Mouse (Mus musculus) C3H10T1/2 (cell line): ENCODE results near the gene Tcf20. TPM values are rescaled to one million over a fixed set of nuclear protein-coding genes. Genes with fewer than 3 reads are reported as not detected.

Experiments used
- polyA plus RNA-seq, 2 experiments: library from polyadenylated mRNA; unstranded; fragments of >200 nt; fragmentation: generic; extraction: Trizol; gene quantifications; one replicate each; pipeline ENCODE4 v1.2.1; 2012; ENCODE audit warnings: missing spikeins in 2 of 2

Gene Tcf20
- polyA plus RNA-seq = 1 to 10 TPM; 1.5 to 9.7 TPM

DNA sequence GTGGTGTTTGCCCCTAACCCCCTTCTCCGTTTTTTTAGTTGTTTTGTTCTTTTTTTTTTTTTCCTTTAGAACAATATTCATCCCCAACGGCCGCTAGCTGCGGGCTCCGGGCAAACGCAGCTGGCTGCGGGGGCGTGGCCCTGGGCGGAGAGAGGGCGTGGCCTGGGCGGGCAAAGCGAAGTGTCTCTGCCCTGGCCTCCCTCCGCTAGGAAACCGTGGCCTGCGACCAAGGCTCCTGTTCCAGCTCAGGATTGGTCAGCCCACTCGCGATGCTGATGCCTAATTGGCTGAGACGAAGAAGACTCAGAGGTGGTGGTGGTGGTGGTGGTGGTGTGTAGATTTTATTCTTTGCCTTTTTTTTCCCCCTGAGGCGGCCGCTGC, at the start of gene Tcf20:
Gene Tcf20, minus strand, starts transcription at position 141 of the 381 bp plus-strand sequence.

DNA sequence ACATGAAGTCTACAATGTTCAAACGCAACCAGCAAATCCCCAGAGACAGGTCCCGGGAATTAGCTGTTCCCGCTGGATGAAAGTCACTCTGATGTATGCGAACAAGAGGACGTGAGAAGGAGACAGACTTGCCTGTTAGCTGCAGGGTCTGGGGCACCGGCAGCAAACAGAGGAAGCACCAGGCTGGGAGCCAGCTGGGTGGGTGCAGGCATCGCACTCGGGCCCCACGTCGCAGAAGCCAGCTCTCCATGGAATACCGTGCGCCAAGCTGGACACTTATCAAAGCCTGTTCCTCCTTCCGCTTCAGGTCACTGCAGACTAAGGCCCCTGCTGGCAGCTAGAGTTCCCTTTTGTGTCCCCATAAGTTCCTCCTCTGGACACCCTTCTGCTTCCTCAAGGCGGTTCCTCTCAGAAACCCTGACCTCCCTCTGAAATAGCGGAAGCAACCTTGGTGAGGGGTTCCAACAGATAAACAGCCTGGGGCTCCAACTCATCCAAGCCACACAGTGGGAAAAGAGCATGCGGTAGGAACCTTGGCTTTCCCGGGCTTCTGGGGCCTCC, 45.4 kb upstream of the Tcf20 start, which contains the start of gene Nfam1:
Gene Nfam1, minus strand, starts transcription at position 326 of the 561 bp plus-strand sequence.

DNA sequence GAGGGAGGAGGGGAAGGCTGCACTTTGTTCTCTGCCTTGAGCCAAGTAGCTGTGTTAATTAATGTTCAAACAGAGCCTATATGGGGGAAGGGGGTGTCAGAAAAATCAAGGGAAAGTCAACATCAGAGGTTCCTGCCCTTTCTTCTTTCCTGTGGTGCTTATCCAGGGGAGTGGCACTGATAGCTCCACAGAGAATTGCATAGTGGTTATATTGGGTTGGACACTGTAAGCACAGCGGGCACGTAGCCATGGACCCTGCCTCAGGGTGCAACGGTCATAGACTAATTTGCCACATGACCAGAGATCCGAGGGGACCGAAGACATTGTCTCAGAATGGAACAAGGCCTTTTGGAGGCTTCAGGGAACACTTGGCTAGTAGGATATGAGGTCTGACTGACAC, 193.4 kb downstream of the Tcf20 start, which contains the start of gene Cyp2d26:
Gene Cyp2d26, minus strand, starts transcription at position 18 of the 400 bp plus-strand sequence.

DNA sequence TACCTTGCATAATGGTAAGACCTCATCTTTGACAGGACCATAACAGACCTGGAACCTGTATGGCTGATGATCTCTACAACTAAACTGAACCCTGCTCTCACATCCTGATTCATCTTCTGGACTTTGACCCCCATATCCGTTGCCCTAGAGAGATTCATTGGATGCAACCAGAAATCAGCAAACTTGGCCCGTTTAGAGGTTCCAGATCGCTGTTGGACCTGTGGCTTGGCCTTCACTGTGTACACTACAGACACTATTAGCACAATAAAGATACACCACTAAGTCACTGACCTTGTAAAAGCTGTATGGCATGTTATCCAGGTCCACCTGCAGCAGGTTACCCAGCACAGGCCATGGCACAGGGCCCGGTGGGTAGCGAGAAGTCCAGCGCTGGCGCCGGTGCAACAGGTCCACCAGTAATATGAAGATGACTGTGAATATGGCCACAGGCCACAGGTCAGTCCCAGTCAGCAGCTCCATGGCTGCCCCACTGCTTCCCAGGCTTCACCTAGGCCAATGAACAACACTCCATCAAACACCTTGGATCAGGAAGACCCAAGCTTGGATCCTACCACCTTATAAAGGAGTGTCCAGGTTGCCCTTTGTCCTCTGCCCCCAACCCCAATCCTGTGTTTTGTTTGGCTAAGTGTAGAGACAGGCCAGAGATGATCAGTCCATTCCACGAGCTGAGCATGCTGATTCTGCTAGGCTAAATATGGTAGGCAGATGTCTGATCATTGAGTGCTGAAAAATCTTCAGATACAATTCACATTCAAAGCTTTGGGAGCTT, 223.8 kb downstream of the Tcf20 start, which contains the start of gene Cyp2d40:
Gene Cyp2d40, minus strand, starts transcription at position 553 of the 790 bp plus-strand sequence.

Other genes with a start within 250 kb of the Tcf20 start
- gene Cyp2d40, start 223.7 kb downstream of the Tcf20 start, polyA plus RNA-seq = not detected
- gene Cyp2d26, start 193.6 kb downstream of the Tcf20 start, polyA plus RNA-seq = not detected
- under 1 TPM; 0.01 to 0.19 TPM for gene Nfam1, start 45.4 kb upstream of the Tcf20 start, polyA plus RNA-seq
- 10 to 100 TPM; 65.0 to 82.4 TPM for gene Serhl, start 101.6 kb upstream of the Tcf20 start, polyA plus RNA-seq
- 100 to 1,000 TPM; 118 to 158 TPM for gene Rrp7a, start 134.9 kb upstream of the Tcf20 start, polyA plus RNA-seq
- gene Poldip3, start 161.5 kb upstream of the Tcf20 start, polyA plus RNA-seq = 100 to 1,000 TPM in 1 of 2 experiments, 10 to 100 TPM in 1; 64.8 to 118 TPM
- gene Cyb5r3, start 184.7 kb upstream of the Tcf20 start, polyA plus RNA-seq = 100 to 1,000 TPM; 220 to 732 TPM